Mouse (Mus musculus): ENCODE measurements at regions not wholly inside any gene's neighbourhood (a gene's known extent, or its start where the extent isn't known, plus 50 kb on each side); places are given as distances from the start of the nearest gene placed in this dataset.

- TF ChIP-seq ZNF384 (IDR thresholded peaks at IDR 0.05; ENCODE audit: low read depth, low read length) (no peak), MAFK (IDR thresholded peaks at IDR 0.05; ENCODE audit: insufficient read depth, low read depth, low read length) (no peak), CHD2 (IDR thresholded peaks at IDR 0.05; ENCODE audit: low read depth, low read length) (no peak), ZC3H11A (IDR thresholded peaks at IDR 0.05; ENCODE audit: borderline replicate concordance, low read depth, low read length) (no peak), HCFC1 (IDR thresholded peaks at IDR 0.05; ENCODE audit: borderline replicate concordance, insufficient read depth, low read length) (no peak)
These were observed 313.0 kb upstream of the Pitx2 start for GRCm38 (mm10) chr3:128886678-128887077.
